Mouse (Mus musculus): ENCODE results near the gene Zfp652.

DNA sequence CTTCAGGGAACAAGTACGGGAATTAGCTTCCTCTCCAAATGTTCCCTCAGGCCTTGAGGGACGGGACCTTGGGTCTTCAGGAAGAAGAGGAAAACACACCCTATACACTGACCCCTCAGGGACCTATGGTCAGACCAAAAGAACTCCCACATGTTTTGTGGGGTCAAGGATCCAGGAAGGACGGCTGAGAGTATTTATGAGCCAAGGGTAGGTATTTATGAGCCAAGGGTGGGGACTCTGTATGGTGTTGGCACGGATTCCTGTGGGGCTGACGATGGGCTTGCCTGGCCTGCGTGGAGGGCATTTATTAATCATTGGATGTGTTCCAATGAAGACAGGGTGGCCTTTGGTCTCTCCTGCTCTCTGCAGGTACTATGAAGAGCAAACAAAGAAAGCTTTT lies 124.0 kb downstream of the Zfp652 start:
- TF ChIP-seq CTCF (IDR thresholded peaks at IDR 0.05; ENCODE audit: low read depth, low read length) (no peak), GATA1 (IDR thresholded peaks at IDR 0.05; ENCODE audit: borderline replicate concordance, low read length) (no peak), TAL1 (conservative IDR thresholded peaks at IDR 0.05; ENCODE audit: low read depth, low read length) (no peak), POLR2AphosphoS5 (IDR thresholded peaks at IDR 0.05; ENCODE audit: insufficient replicate concordance, low read depth, low read length) (no peak)

All from G1E (cell line).